Mouse (Mus musculus): ENCODE measurements at regions not wholly inside any gene's neighbourhood (a gene's known extent, or its start where the extent isn't known, plus 50 kb on each side); places are given as distances from the start of the nearest gene placed in this dataset.

- ATAC-seq (replicated peaks): no peak
- WGBS: 89% methylated on average over 13 of the region's 13 CpGs
These were observed 133.2 kb downstream of the Slc30a10 start for GRCm38 (mm10) chr1:185587671-185588347.

GRCm38 (mm10) chr1:185588348-185588719 is 133.7 kb downstream of the Slc30a10 start:
- no peaks in the 10 kb centered on the region for H3K36me3 ChIP-seq
- no peaks in the 10 kb centered on the region for H3K4me1 ChIP-seq
- H3K27ac ChIP-seq (replicated peaks): no peak overlapping the region
- H3K27me3 ChIP-seq: no peaks in the 10 kb centered on the region
- no peak overlapping the region for H3K9ac ChIP-seq (replicated peaks)
- no peak for ATAC-seq (replicated peaks)
- no peak overlapping the region for H3K4me3 ChIP-seq
- H3K4me2 ChIP-seq (replicated peaks): no peak overlapping the region
- no peaks in the 10 kb centered on the region for H3K9me3 ChIP-seq
- 90% methylated on average over 4 of the region's 4 CpGs for WGBS

More at GRCm38 (mm10) chr1:185587671-185588347, 133.2 kb downstream of the Slc30a10 start:
- Histone ChIP-seq H3K27me3 (no peaks in the 10 kb centered on the region), H3K27ac (replicated peaks) (no peak overlapping the region), H3K4me2 (replicated peaks) (no peak overlapping the region), H3K36me3 (no peaks in the 10 kb centered on the region), H3K9ac (replicated peaks) (no peak overlapping the region), H3K4me3 (no peak overlapping the region), H3K9me3 (no peaks in the 10 kb centered on the region), H3K4me1 (no peaks in the 10 kb centered on the region)

DNA sequence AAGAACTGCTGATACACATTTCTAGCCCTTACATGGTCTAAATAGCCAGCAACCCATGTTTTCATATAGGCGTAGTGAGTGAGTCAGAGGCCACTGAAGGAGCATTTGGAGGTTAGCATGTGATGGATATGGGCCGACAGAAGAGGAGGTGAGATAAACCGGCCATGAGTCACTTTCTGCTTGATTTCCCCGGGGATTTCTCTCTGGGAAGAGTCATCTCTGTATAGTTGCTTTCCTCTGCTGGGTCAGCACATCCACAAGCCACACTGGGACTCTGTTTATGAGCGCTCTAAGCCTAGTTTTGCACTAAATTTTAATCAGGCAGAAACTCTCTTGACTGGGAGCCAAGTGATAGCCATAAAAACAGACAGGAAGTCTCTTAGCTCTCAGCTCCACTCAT is 142.2 kb downstream of the Slc30a10 start:
- Histone ChIP-seq H3K4me1 (no peaks in the 10 kb centered on the region), H3K4me2 (replicated peaks) (no peak overlapping the region), H3K9me3 (no peaks in the 10 kb centered on the region), H3K4me3 (no peak overlapping the region), H3K36me3 (no peaks in the 10 kb centered on the region), H3K27ac (replicated peaks) (no peak overlapping the region), H3K9ac (replicated peaks) (no peak overlapping the region), H3K27me3 (no peaks in the 10 kb centered on the region)
- WGBS: 92% methylated on average over 5 of the region's 5 CpGs
- no peak for ATAC-seq (replicated peaks)

GRCm38 (mm10) chr1:185598514-185598913 is 143.9 kb downstream of the Slc30a10 start:
- no peaks in the 10 kb centered on the region for H3K27me3 ChIP-seq
- H3K9ac ChIP-seq (replicated peaks): no peak overlapping the region
- no peak overlapping the region for H3K27ac ChIP-seq (replicated peaks)
- no peaks in the 10 kb centered on the region for H3K4me1 ChIP-seq
- ATAC-seq (replicated peaks): no peak
- no peak overlapping the region for H3K4me3 ChIP-seq
- no peaks in the 10 kb centered on the region for H3K36me3 ChIP-seq
- H3K9me3 ChIP-seq: no peaks in the 10 kb centered on the region
- 90% methylated on average over 7 of the region's 7 CpGs for WGBS
- H3K4me2 ChIP-seq (replicated peaks): no peak overlapping the region

- no peak overlapping the region for H3K9ac ChIP-seq (replicated peaks)
- H3K4me1 ChIP-seq: no peaks in the 10 kb centered on the region
- no peaks in the 10 kb centered on the region for H3K27me3 ChIP-seq
- H3K27ac ChIP-seq (replicated peaks): no peak overlapping the region
- no peaks in the 10 kb centered on the region for H3K9me3 ChIP-seq
- no peak overlapping the region for H3K4me2 ChIP-seq (replicated peaks)
- H3K36me3 ChIP-seq: no peaks in the 10 kb centered on the region
- no peak for ATAC-seq (replicated peaks)
- WGBS: 84% methylated on average over 1 of the region's 1 CpGs
- no peak overlapping the region for H3K4me3 ChIP-seq
These were observed 146.5 kb downstream of the Slc30a10 start for GRCm38 (mm10) chr1:185601166-185601565.

DNA sequence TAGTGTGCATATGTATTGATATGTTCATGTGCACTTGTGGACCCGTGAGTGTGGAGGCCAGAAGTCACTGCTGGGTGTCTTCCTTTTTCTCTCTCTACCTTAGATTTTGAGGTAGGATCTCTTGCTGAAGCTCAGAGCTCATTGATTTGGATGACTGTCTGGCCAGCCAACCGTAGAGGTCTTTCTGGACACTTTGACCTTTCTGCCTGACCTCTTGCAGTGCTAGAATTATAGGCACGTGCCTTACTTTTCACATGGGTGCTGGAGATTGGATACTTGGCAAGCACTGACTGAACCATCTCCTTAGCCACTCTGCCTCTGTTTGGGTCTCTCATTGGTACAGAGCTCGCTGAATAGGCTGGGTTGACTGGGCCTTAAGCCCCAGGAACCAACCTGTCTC is 151.3 kb downstream of the Slc30a10 start:
- Histone ChIP-seq H3K27ac (replicated peaks) (no peak overlapping the region), H3K4me2 (replicated peaks) (no peak overlapping the region), H3K27me3 (no peaks in the 10 kb centered on the region), H3K9ac (replicated peaks) (no peak overlapping the region), H3K36me3 (no peaks in the 10 kb centered on the region), H3K4me3 (no peak overlapping the region), H3K9me3 (no peaks in the 10 kb centered on the region), H3K4me1 (no peaks in the 10 kb centered on the region)
- 79% methylated on average over 4 of the region's 4 CpGs for WGBS
- no peak for ATAC-seq (replicated peaks)

DNA sequence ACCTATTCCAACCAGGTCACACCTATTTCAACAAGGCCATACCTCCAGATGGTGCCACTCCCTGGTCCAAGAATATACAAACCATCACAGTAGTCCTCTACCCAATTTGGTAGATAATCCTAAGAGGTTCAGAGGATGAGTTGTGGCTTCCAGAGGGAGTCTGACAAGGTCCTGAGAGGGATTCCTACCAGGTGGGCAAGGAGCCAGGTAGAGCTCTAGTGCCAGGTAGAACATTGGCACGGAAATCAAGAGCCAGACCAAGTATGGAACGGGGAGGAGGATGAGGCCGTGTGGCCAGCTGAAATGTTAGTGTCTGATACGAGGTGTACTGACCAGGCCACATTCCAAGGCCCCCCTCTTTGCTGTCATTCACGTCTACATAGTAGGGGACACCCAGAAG is 153.0 kb downstream of the Slc30a10 start:
- no peak overlapping the region for H3K9ac ChIP-seq (replicated peaks)

GRCm38 (mm10) chr1:185608440-185608839 is 153.8 kb downstream of the Slc30a10 start:
- WGBS: 94% methylated on average over 3 of the region's 3 CpGs
- H3K27ac ChIP-seq (replicated peaks): no peak overlapping the region
- H3K4me1 ChIP-seq: no peaks in the 10 kb centered on the region
- ATAC-seq (replicated peaks): no peak
- H3K9me3 ChIP-seq: no peaks in the 10 kb centered on the region
- H3K36me3 ChIP-seq: no peaks in the 10 kb centered on the region
- no peak overlapping the region for H3K4me2 ChIP-seq (replicated peaks)
- H3K9ac ChIP-seq (replicated peaks): no peak overlapping the region
- H3K27me3 ChIP-seq: no peaks in the 10 kb centered on the region
- no peak overlapping the region for H3K4me3 ChIP-seq

More for the DNA sequence above, 153.0 kb downstream of the Slc30a10 start:
- H3K4me1 ChIP-seq: no peaks in the 10 kb centered on the region
- no peak for ATAC-seq (replicated peaks)
- no peaks in the 10 kb centered on the region for H3K9me3 ChIP-seq
- WGBS: 87% methylated on average over 5 of the region's 5 CpGs
- H3K4me2 ChIP-seq (replicated peaks): no peak overlapping the region
- H3K27ac ChIP-seq (replicated peaks): no peak overlapping the region
- H3K27me3 ChIP-seq: no peaks in the 10 kb centered on the region
- no peaks in the 10 kb centered on the region for H3K36me3 ChIP-seq
- no peak overlapping the region for H3K4me3 ChIP-seq

- no peaks in the 10 kb centered on the region for H3K4me1 ChIP-seq
- WGBS: 63% methylated on average over 3 of the region's 3 CpGs
- ATAC-seq (replicated peaks): no peak
These were observed 155.9 kb downstream of the Slc30a10 start for GRCm38 (mm10) chr1:185610586-185610985.

GRCm38 (mm10) chr1:185615819-185616429 is 161.3 kb downstream of the Slc30a10 start:
- H3K27me3 ChIP-seq: no peaks in the 10 kb centered on the region
- no peak overlapping the region for H3K4me3 ChIP-seq
- no peaks in the 10 kb centered on the region for H3K9me3 ChIP-seq
- no peak overlapping the region for H3K9ac ChIP-seq (replicated peaks)
- WGBS: 43% methylated on average over 10 of the region's 10 CpGs
- H3K4me1 ChIP-seq: no peaks in the 10 kb centered on the region
- H3K4me2 ChIP-seq (replicated peaks): no peak overlapping the region
- no peak for ATAC-seq (replicated peaks)
- no peak overlapping the region for H3K27ac ChIP-seq (replicated peaks)
- no peaks in the 10 kb centered on the region for H3K36me3 ChIP-seq

More at GRCm38 (mm10) chr1:185610586-185610985, 155.9 kb downstream of the Slc30a10 start:
- no peak overlapping the region for H3K27ac ChIP-seq (replicated peaks)
- H3K36me3 ChIP-seq: no peaks in the 10 kb centered on the region
- no peak overlapping the region for H3K9ac ChIP-seq (replicated peaks)
- H3K27me3 ChIP-seq: no peaks in the 10 kb centered on the region
- no peak overlapping the region for H3K4me3 ChIP-seq
- H3K4me2 ChIP-seq (replicated peaks): no peak overlapping the region
- H3K9me3 ChIP-seq: no peaks in the 10 kb centered on the region

- no peaks in the 10 kb centered on the region for H3K36me3 ChIP-seq
- no peaks in the 10 kb centered on the region for H3K9me3 ChIP-seq
- no peak overlapping the region for H3K4me2 ChIP-seq (replicated peaks)
- no peak overlapping the region for H3K4me3 ChIP-seq
- 75% methylated on average over 4 of the region's 4 CpGs for WGBS
- no peak overlapping the region for H3K27ac ChIP-seq (replicated peaks)
- no peak overlapping the region for H3K9ac ChIP-seq (replicated peaks)
- ATAC-seq (replicated peaks): no peak
- no peaks in the 10 kb centered on the region for H3K27me3 ChIP-seq
- H3K4me1 ChIP-seq: no peaks in the 10 kb centered on the region
These were observed 163.0 kb downstream of the Slc30a10 start for GRCm38 (mm10) chr1:185617691-185618090.

DNA sequence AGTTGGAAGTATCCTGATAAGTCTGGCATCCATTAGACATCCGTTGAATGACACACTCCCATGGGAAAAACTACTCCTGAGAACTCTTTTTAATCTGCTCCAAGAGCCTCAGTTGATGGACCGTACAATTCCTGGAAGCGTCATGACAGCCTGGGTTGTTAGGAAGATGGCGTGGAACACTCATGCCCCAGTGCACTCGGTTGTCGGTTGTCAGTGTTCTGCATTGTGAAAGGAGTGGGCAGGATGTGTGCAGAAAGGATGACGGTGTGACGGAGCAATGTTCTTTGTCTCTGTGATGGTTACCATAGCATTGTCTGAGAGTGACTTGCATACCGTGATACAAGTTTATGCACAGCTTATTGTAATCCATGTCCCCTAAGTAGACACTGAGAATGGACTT is 164.4 kb downstream of the Slc30a10 start:
- no peaks in the 10 kb centered on the region for H3K36me3 ChIP-seq
- WGBS: 85% methylated on average over 9 of the region's 9 CpGs
- H3K27ac ChIP-seq (replicated peaks): no peak overlapping the region
- ATAC-seq (replicated peaks): no peak
- H3K4me1 ChIP-seq: no peaks in the 10 kb centered on the region
- H3K9ac ChIP-seq (replicated peaks): no peak overlapping the region
- no peaks in the 10 kb centered on the region for H3K9me3 ChIP-seq
- no peak overlapping the region for H3K4me3 ChIP-seq
- no peak overlapping the region for H3K4me2 ChIP-seq (replicated peaks)
- H3K27me3 ChIP-seq: no peaks in the 10 kb centered on the region

GRCm38 (mm10) chr1:185628401-185628800 is 173.8 kb downstream of the Slc30a10 start:
- 74% methylated on average over 3 of the region's 3 CpGs for WGBS
- no peaks in the 10 kb centered on the region for H3K27me3 ChIP-seq
- no peaks in the 10 kb centered on the region for H3K4me1 ChIP-seq
- no peaks in the 10 kb centered on the region for H3K9me3 ChIP-seq
- no peak overlapping the region for H3K4me3 ChIP-seq
- H3K4me2 ChIP-seq (replicated peaks): no peak overlapping the region
- ATAC-seq (replicated peaks): no peak
- no peaks in the 10 kb centered on the region for H3K36me3 ChIP-seq
- H3K9ac ChIP-seq (replicated peaks): no peak overlapping the region
- no peak overlapping the region for H3K27ac ChIP-seq (replicated peaks)
